Mouse (Mus musculus): ENCODE results near the gene Fcamr.
A peak's percentile ranks its signal among the peaks of the same experiment; 100 is the strongest.

The Fcamr gene

DNA sequence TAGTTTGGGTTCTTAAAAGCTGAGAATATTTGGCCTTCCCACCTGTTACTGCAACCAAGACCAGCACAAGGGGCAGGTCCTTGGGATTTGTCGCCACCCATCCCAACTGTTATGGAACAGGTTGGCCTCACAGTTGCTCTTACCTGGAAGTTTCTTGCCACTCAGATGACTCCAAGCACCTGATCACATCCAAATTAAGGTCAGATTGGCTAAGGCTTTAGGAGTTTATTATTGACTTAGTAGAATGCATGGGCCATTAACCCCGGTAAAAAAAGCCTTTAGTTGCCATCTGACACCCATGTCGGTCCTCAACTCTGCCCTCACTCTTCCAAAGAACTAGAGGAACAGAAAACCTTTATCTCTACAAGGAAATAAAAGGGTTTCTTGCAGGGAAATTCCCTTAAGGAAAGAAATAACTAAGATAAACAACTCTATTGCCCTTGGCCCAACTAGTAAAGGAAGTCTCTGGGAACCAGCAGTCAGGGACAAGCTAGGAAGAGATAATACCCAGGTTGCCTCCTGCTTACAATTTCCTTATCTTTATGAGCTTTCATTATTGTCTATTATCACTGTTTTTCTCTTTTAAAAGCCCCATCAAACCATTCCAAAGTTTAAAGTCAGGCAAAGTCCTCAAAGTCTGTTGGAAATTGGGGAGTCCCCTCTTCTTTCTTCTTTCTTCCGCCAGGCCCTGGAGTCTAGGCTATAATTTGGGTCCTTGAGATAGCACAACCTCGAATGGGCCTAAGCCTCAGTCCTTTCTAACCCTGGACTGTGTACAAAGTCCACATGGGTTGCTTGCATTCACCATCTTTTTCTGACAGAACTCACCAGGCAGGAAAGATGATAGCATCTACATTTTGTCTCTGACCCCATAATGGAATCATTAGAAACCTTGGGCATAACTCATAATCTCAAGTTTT, 31.8 kb downstream of the Fcamr start:
- Histone ChIP-seq H3K27me3 (ENCODE audit: insufficient read depth, low read length) (no peaks in the 10 kb centered on the region), H3K9me3 (ENCODE audit: low read length) (peaks cover 7% of the 10 kb centered on the region), H3K4me3 (replicated peaks; ENCODE audit: low read length) (no peak overlapping the region), H3K36me3 (ENCODE audit: insufficient read depth, low read length) (no peaks in the 10 kb centered on the region), H3K4me1 (replicated peaks; ENCODE audit: low read depth, low read length) (no peaks in the 10 kb centered on the region)
- TF ChIP-seq NANOG (IDR thresholded peaks at IDR 0.05; ENCODE audit: borderline replicate concordance, low read length) (no peak), CTCF (conservative IDR thresholded peaks at IDR 0.05; ENCODE audit: low read length) (no peak), POU5F1 (IDR thresholded peaks at IDR 0.05; ENCODE audit: borderline replicate concordance, low read length) (no peak)

DNA sequence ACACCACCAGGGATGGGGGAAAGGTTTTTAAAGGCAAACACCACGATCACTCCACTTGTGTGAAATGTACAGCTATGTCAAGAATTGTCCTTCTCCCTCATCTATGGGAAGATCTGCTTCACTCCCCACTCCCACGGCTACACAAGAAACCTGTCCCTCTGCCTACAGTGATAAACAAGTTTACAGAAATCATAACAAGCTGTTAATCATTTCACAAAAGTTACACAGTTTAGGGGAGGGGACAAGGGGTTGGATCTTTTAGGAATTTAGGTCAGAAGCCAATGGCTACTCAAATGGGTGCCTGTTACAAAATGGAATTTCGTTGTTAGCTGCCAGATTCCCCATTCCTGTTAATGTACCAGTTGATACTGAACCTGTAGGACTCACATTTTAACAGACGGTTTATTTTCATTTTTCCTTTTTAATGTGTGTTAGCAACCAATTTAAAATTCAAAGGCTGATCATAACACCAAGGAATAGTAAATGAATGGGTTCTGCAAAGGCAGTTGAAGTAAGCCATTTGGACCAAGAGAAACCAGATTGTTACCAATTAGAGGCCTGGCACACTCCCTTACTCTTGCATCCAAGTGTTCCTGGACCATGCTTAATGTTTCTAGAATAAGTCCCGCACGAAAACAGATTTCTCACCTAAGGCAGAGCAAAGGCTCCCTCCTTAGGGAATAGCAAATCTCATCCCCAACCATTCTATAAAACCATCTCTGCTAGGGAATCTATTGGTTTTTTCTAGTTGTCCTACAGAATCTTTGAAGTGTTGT, 34.6 kb downstream of the Fcamr start:
- Histone ChIP-seq H3K36me3 (ENCODE audit: insufficient read depth, low read length) (no peaks in the 10 kb centered on the region), H3K27me3 (ENCODE audit: insufficient read depth, low read length) (no peaks in the 10 kb centered on the region), H3K4me3 (replicated peaks; ENCODE audit: low read length) (no peak overlapping the region), H3K9me3 (ENCODE audit: low read length) (peaks cover 21% of the 10 kb centered on the region), H3K4me1 (replicated peaks; ENCODE audit: low read depth, low read length) (no peaks in the 10 kb centered on the region)
- no peak for TF ChIP-seq POU5F1 (IDR thresholded peaks at IDR 0.05; ENCODE audit: borderline replicate concordance, low read length)
- TF ChIP-seq CTCF (conservative IDR thresholded peaks at IDR 0.05; ENCODE audit: low read length) = no peak
- TF ChIP-seq NANOG (IDR thresholded peaks at IDR 0.05; ENCODE audit: borderline replicate concordance, low read length) = no peak

DNA sequence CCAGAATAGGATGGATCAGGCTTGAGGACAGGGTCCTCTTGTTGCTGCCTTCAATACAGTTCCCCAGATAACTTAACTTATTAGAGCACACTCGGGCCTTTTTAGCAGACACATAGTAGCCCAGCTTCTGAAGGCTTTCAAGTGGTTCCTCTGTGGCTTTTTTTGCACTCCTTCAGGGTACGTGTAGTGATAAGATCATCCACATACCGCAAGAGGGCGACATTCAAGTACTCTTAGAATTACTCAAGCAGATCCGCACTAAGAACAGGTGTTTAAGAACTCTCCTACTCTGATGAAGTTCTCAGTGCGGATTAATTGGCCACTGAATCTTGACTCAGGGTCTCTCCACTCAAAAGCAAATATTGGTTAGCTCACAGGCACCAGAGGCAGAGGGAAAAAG, 37.6 kb downstream of the Fcamr start:
- no peak overlapping the region for H3K4me3 ChIP-seq (replicated peaks; ENCODE audit: low read length)
- H3K4me1 ChIP-seq (replicated peaks; ENCODE audit: low read depth, low read length) = no peaks in the 10 kb centered on the region
- H3K9me3 ChIP-seq (ENCODE audit: low read length) = peaks cover 21% of the 10 kb centered on the region
- TF ChIP-seq POU5F1 (IDR thresholded peaks at IDR 0.05; ENCODE audit: borderline replicate concordance, low read length) = no peak
- TF ChIP-seq CTCF (conservative IDR thresholded peaks at IDR 0.05; ENCODE audit: low read length) = peak; percentile 19; the same call in 1 of the 2 replicates
- H3K36me3 ChIP-seq (ENCODE audit: insufficient read depth, low read length) = no peaks in the 10 kb centered on the region
- 0 out of 2 replicates have a peak, but pooled peaks cover 4% of the 10 kb centered on the region for H3K27me3 ChIP-seq (ENCODE audit: insufficient read depth, low read length)

DNA sequence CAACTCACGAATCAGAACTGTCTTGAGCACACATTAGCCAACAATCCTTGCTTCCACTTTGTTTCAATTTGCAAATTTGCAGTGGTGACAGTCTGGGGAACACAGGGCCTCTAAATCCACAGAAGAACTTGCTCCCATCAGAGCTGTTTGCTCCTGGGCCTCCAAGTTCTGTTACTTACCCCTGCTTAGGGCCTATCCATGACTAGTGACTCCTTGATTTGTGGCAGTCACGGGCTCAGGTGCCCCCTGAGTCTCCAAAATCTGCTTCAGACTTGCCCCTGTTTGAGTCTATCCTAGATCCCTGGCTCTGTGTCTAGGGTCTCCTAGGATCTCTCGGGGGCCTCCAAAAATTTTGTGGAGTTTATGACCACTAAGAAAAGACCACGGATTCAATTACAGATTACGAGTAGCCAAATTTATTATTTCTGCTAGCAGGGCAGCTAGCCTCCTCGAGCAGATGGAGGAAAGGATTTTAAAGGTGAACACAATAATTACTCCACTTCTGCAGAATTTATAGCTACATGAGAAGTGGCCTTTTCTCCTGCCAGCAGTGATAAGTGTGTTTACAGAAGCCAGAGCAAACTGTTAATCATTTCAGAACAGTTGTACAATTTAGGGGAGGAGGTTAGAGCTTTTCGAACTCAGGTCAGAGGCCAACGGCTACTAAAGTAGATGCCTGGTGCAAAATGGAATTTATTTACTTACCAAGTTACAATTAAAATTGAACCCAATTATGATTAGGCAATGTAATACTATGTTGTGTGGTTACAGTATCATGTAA, 40.1 kb downstream of the Fcamr start:
- no peak for TF ChIP-seq CTCF (conservative IDR thresholded peaks at IDR 0.05; ENCODE audit: low read length)
- no peak for TF ChIP-seq NANOG (IDR thresholded peaks at IDR 0.05; ENCODE audit: borderline replicate concordance, low read length)
- no peak for TF ChIP-seq POU5F1 (IDR thresholded peaks at IDR 0.05; ENCODE audit: borderline replicate concordance, low read length)
- Histone ChIP-seq H3K36me3 (ENCODE audit: insufficient read depth, low read length) (no peaks in the 10 kb centered on the region), H3K4me3 (replicated peaks; ENCODE audit: low read length) (no peak overlapping the region), H3K9me3 (ENCODE audit: low read length) (peaks cover 21% of the 10 kb centered on the region), H3K27me3 (ENCODE audit: insufficient read depth, low read length) (0 out of 2 replicates have a peak, but pooled peaks cover 4% of the 10 kb centered on the region), H3K4me1 (replicated peaks; ENCODE audit: low read depth, low read length) (no peaks in the 10 kb centered on the region)

DNA sequence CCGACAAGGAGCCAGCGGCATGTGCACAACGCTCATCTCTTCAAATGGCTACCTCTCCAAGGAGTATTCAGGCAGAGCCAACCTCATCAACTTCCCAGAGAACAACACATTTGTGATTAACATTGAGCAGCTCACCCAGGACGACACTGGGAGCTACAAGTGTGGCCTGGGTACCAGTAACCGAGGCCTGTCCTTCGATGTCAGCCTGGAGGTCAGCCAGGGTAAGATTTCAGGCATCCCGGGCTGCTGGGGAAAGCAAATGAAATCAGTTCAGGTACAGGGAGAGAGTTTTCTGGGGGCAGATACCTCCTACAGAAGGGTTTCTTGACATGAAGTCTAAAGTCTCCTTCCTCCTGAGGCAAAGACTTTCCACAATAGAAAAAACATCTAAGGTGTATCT, 40.9 kb downstream of the Fcamr start:
- H3K27me3 ChIP-seq (ENCODE audit: insufficient read depth, low read length) = 0 out of 2 replicates have a peak, but pooled peaks cover 4% of the 10 kb centered on the region
- H3K4me1 ChIP-seq (replicated peaks; ENCODE audit: low read depth, low read length) = no peaks in the 10 kb centered on the region
- H3K9me3 ChIP-seq (ENCODE audit: low read length) = peaks cover 21% of the 10 kb centered on the region
- TF ChIP-seq CTCF (conservative IDR thresholded peaks at IDR 0.05; ENCODE audit: low read length) (no peak), POU5F1 (IDR thresholded peaks at IDR 0.05; ENCODE audit: borderline replicate concordance, low read length) (no peak), NANOG (IDR thresholded peaks at IDR 0.05; ENCODE audit: borderline replicate concordance, low read length) (no peak)
- no peak overlapping the region for H3K4me3 ChIP-seq (replicated peaks; ENCODE audit: low read length)
- H3K36me3 ChIP-seq (ENCODE audit: insufficient read depth, low read length) = no peaks in the 10 kb centered on the region

DNA sequence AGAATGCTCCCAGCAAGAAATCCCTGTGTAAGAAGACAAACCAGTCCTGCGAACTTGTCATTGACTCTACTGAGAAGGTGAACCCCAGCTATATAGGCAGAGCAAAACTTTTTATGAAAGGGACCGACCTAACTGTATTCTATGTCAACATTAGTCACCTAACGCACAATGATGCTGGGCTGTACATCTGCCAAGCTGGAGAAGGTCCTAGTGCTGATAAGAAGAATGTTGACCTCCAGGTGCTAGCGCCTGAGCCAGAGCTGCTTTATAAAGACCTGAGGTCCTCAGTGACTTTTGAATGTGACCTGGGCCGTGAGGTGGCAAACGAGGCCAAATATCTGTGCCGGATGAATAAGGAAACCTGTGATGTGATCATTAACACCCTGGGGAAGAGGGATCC, 43.8 kb downstream of the Fcamr start:
- no peaks in the 10 kb centered on the region for H3K4me1 ChIP-seq (replicated peaks; ENCODE audit: low read depth, low read length)
- no peak for TF ChIP-seq POU5F1 (IDR thresholded peaks at IDR 0.05; ENCODE audit: borderline replicate concordance, low read length)
- TF ChIP-seq CTCF (conservative IDR thresholded peaks at IDR 0.05; ENCODE audit: low read length) = no peak
- TF ChIP-seq NANOG (IDR thresholded peaks at IDR 0.05; ENCODE audit: borderline replicate concordance, low read length) = no peak
- H3K4me3 ChIP-seq (replicated peaks; ENCODE audit: low read length) = no peak overlapping the region
- H3K9me3 ChIP-seq (ENCODE audit: low read length) = no peaks in the 10 kb centered on the region
- peaks cover 13% of the 10 kb centered on the region for H3K27me3 ChIP-seq (ENCODE audit: insufficient read depth, low read length)
- no peaks in the 10 kb centered on the region for H3K36me3 ChIP-seq (ENCODE audit: insufficient read depth, low read length)

DNA sequence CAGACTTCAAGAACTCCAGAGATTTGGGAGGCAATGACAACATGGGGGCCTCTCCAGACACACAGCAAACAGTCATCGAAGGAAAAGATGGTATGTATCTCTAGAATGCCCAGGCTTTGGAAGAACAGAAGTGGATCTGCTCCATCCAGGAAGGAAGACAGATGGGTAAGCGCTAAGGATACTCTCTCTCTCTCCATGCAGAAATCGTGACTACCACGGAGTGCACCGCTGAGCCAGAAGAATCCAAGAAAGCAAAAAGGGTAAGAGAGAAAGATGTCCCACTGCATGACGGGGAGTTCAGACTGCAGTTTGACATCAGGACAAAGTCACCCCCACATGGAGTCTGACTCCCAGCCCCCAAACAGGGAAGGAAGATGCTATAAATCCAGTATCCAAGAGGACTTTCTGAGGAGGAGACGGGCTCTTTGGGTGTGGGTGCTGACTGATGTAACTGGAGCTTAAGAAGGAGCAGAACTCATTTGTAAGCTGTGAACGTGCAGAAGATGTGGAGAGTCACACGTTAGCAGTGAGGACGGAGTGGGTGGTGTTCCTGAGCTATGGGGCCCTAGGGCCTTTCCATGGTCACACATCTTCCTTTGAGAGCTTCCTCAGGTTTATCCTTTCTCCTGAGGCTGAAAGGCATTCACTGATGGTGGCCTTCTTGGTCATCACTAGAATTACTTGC, 49.0 kb downstream of the Fcamr start:
- TF ChIP-seq CTCF (conservative IDR thresholded peaks at IDR 0.05; ENCODE audit: low read length) (no peak), NANOG (IDR thresholded peaks at IDR 0.05; ENCODE audit: borderline replicate concordance, low read length) (no peak), POU5F1 (IDR thresholded peaks at IDR 0.05; ENCODE audit: borderline replicate concordance, low read length) (no peak)
- H3K27me3 ChIP-seq (ENCODE audit: insufficient read depth, low read length) = peaks cover 9% of the 10 kb centered on the region
- H3K4me1 ChIP-seq (replicated peaks; ENCODE audit: low read depth, low read length) = no peaks in the 10 kb centered on the region
- no peak overlapping the region for H3K4me3 ChIP-seq (replicated peaks; ENCODE audit: low read length)
- no peaks in the 10 kb centered on the region for H3K9me3 ChIP-seq (ENCODE audit: low read length)
- no peaks in the 10 kb centered on the region for H3K36me3 ChIP-seq (ENCODE audit: insufficient read depth, low read length)

Measured in E14TG2a.4 (cell line).